In genomic region chrX:11654976-11655375, GRCm38 (mm10) we compare ENCODE assay signal across 19 mouse cellular contexts.
DNase-seq lines count a peak whose midpoint lies in the region; ATAC-seq and TF ChIP-seq lines count a peak whose summit lies in the region.
"Had no signal": no experiment of that assay in that cellular context is flagged by ENCODE, and none has a peak within 500 bp of the region (broad histone marks: within the 10 kb centered on the region; RNA-seq: fewer than 3 reads in every experiment).

No protein-coding gene starts in this region.

- H3K27me3 ChIP-seq in forebrain, postnatal 0 days (ENCODE audit: insufficient read depth, low read length) = no peaks in the 10 kb centered on the region
- no peaks in the 10 kb centered on the region for H3K27me3 ChIP-seq in forebrain, embryonic 15.5 days
- peaks cover 97% of the 10 kb centered on the region for H3K27me3 ChIP-seq in limb, embryonic 10.5 days (ENCODE audit: low read depth, poor library complexity, severe bottlenecking)
- H3K27me3 ChIP-seq in liver, embryonic 11.5 days (replicated peaks; ENCODE audit: control insufficient read depth, insufficient read depth, low read length) = peaks cover 14% of the 10 kb centered on the region

- ATAC-seq in forebrain, postnatal 0 days = peak; percentile 38
- ATAC-seq in forebrain, embryonic 15.5 days (replicated peaks) = no peak
- ATAC-seq in liver, embryonic 11.5 days (replicated peaks; ENCODE audit: low FRiP score) = no peak
- ATAC-seq: forebrain, embryonic 16.5 days had no signal

- H3K4me1 ChIP-seq in forebrain, postnatal 0 days (ENCODE audit: insufficient read depth) = no peaks in the 10 kb centered on the region
- 0 out of 2 replicates have a peak, but pooled peaks cover 3% of the 10 kb centered on the region for H3K4me1 ChIP-seq in forebrain, embryonic 15.5 days
- peaks cover 14% of the 10 kb centered on the region for H3K4me1 ChIP-seq in limb, embryonic 10.5 days
- no peaks in the 10 kb centered on the region for H3K4me1 ChIP-seq in liver, embryonic 11.5 days (replicated peaks; ENCODE audit: control insufficient read depth, insufficient read depth, low read length)

- H3K4me2 ChIP-seq in forebrain, postnatal 0 days (ENCODE audit: low read depth) = no peak overlapping the region
- H3K4me2 ChIP-seq in forebrain, embryonic 15.5 days (replicated peaks) = no peak overlapping the region
- H3K4me2 ChIP-seq in liver, embryonic 11.5 days = no peak overlapping the region
- H3K4me2 ChIP-seq: lung, embryonic 14.5 days had no signal

- no peak overlapping the region for H3K9ac ChIP-seq in forebrain, postnatal 0 days
- no peak overlapping the region for H3K9ac ChIP-seq in forebrain, embryonic 15.5 days (replicated peaks)
- no peak overlapping the region for H3K9ac ChIP-seq in liver, embryonic 11.5 days (ENCODE audit: low read depth, low read length)
- H3K9ac ChIP-seq: lung, embryonic 14.5 days had no signal

- DNase-seq in forebrain, postnatal 0 days = no peak
- DNase-seq in layer of hippocampus, adult 18-20 months (ENCODE audit: low spot score in 2 of 2) = peak; percentile 54 to 76
- no peak for DNase-seq in layer of hippocampus, postnatal 10 days (ENCODE audit: low spot score in 2 of 2)
- DNase-seq in layer of hippocampus, adult 8-10 months (ENCODE audit: low spot score in 2 of 2) = peak; percentile 48 to 66
- no peak for DNase-seq in limb, embryonic 10.5 days (ENCODE audit: low spot score)
- DNase-seq in liver, embryonic 11.5 days (ENCODE audit: low spot score) = no peak
- DNase-seq in adrenal gland, adult 18-20 months (ENCODE audit: low spot score in 2 of 2) = no peak
- DNase-seq: adrenal gland, adult 8-10 months; cerebellum, adult 11-12 months; gastrocnemius, postnatal 14 days; kidney, adult 18-20 months; kidney, postnatal 14 days; lung, embryonic 14.5 days; lung, postnatal 4 days; spleen, adult 18-20 months; thymus, postnatal 14 days had no signal

- no peak overlapping the region for H3K27ac ChIP-seq in forebrain, postnatal 0 days (ENCODE audit: low read depth, low read length)
- no peak overlapping the region for H3K27ac ChIP-seq in forebrain, embryonic 15.5 days (replicated peaks)
- peak overlapping the region; percentile 46; the same call in 1 of the 2 replicates for H3K27ac ChIP-seq in limb, embryonic 10.5 days
- H3K27ac ChIP-seq in liver, embryonic 11.5 days (ENCODE audit: low read depth, low read length) = no peak overlapping the region
- H3K27ac ChIP-seq: midbrain, embryonic 10.5 days had no signal

- no peaks in the 10 kb centered on the region for H3K9me3 ChIP-seq in forebrain, postnatal 0 days (ENCODE audit: low read length)
- H3K9me3 ChIP-seq in forebrain, embryonic 15.5 days = no peaks in the 10 kb centered on the region
- H3K9me3 ChIP-seq in limb, embryonic 10.5 days (replicated peaks) = no peaks in the 10 kb centered on the region
- H3K9me3 ChIP-seq in liver, embryonic 11.5 days (ENCODE audit: control insufficient read depth, low read length) = no peaks in the 10 kb centered on the region
- H3K9me3 ChIP-seq: midbrain, embryonic 10.5 days had no signal

- no peaks in the 10 kb centered on the region for H3K36me3 ChIP-seq in forebrain, postnatal 0 days (ENCODE audit: insufficient read depth)
- no peaks in the 10 kb centered on the region for H3K36me3 ChIP-seq in forebrain, embryonic 15.5 days
- no peaks in the 10 kb centered on the region for H3K36me3 ChIP-seq in limb, embryonic 10.5 days
- H3K36me3 ChIP-seq in liver, embryonic 11.5 days (ENCODE audit: control insufficient read depth, insufficient read depth, low read length) = no peaks in the 10 kb centered on the region
- H3K36me3 ChIP-seq: midbrain, embryonic 10.5 days had no signal

- WGBS in forebrain, postnatal 0 days = 64% methylated on average over 5 of the region's 5 CpGs
- 47% methylated on average over 5 of the region's 5 CpGs for WGBS in forebrain, embryonic 15.5 days
- WGBS in limb, embryonic 10.5 days = 71% methylated on average over 5 of the region's 5 CpGs
- 67% methylated on average over 5 of the region's 5 CpGs for WGBS in liver, embryonic 11.5 days

- no peak for TF ChIP-seq CTCF in forebrain, postnatal 0 days (IDR thresholded peaks at IDR 0.05; ENCODE audit: low read depth)

- H3K4me3 ChIP-seq in forebrain, postnatal 0 days (ENCODE audit: low read depth, low read length) = no peak overlapping the region
- H3K4me3 ChIP-seq in forebrain, embryonic 15.5 days = no peak overlapping the region
- no peak overlapping the region for H3K4me3 ChIP-seq in limb, embryonic 10.5 days
- no peak overlapping the region for H3K4me3 ChIP-seq in liver, embryonic 11.5 days (ENCODE audit: low read depth, low read length)
- H3K4me3 ChIP-seq: midbrain, embryonic 10.5 days had no signal

Comparison
In these comparisons a context has a peak if more than half of its experiments do, and no peak if none do; other contexts are left out.
1. DNase-seq: peak in layer of hippocampus, adult 18-20 months (2 of 2) and layer of hippocampus, adult 8-10 months (2 of 2); none in forebrain, postnatal 0 days (single experiment), layer of hippocampus, postnatal 10 days (0 of 2), limb, embryonic 10.5 days (single experiment), liver, embryonic 11.5 days (single experiment) and adrenal gland, adult 18-20 months (0 of 2).